Mouse (Mus musculus): Measurements from ENCODE around the gene Eipr1. TPM values are rescaled to one million over a fixed set of nuclear protein-coding genes. Genes with fewer than 3 reads are reported as not detected.

Eipr1 gene
- total and polyA plus RNA-seq, 2 experiments from 2014 or later = 60.8 to 66.6 TPM

- WGBS = 86% methylated on average over 3 of the region's 3 CpGs
- Histone ChIP-seq H3K27ac (ENCODE audit: low read depth, low read length) (no peak overlapping the region), H3K9me3 (ENCODE audit: low read length) (no peaks in the 10 kb centered on the region), H3K36me3 (ENCODE audit: insufficient read depth) (no peaks in the 10 kb centered on the region; the same call in 1 of the 2 replicates), H3K4me3 (ENCODE audit: low read depth, low read length) (no peak overlapping the region), H3K27me3 (ENCODE audit: insufficient read depth, low read length) (no peaks in the 10 kb centered on the region), H3K4me1 (ENCODE audit: insufficient read depth) (no peaks in the 10 kb centered on the region), H3K4me2 (ENCODE audit: low read depth) (no peak overlapping the region), H3K9ac (no peak overlapping the region)
- TF ChIP-seq CTCF (IDR thresholded peaks at IDR 0.05; ENCODE audit: low read depth) = peak; percentile 59
- DNase-seq (no peak), ATAC-seq (no peak)
Measured at GRCm38 (mm10) chr12:28773815-28774214, 22.2 kb downstream of the Eipr1 start.

GRCm38 (mm10) chr12:28775120-28775519, 23.5 kb downstream of the Eipr1 start:
- Histone ChIP-seq H3K9ac (no peak overlapping the region), H3K27me3 (ENCODE audit: insufficient read depth, low read length) (no peaks in the 10 kb centered on the region), H3K36me3 (ENCODE audit: insufficient read depth) (no peaks in the 10 kb centered on the region), H3K27ac (ENCODE audit: low read depth, low read length) (no peak overlapping the region), H3K9me3 (ENCODE audit: low read length) (no peaks in the 10 kb centered on the region), H3K4me3 (ENCODE audit: low read depth, low read length) (no peak overlapping the region), H3K4me2 (ENCODE audit: low read depth) (no peak overlapping the region), H3K4me1 (ENCODE audit: insufficient read depth) (no peaks in the 10 kb centered on the region)
- no peak for DNase-seq
- no peak for TF ChIP-seq CTCF (IDR thresholded peaks at IDR 0.05; ENCODE audit: low read depth)
- WGBS = 12% methylated on average over 8 of the region's 8 CpGs
- ATAC-seq = no peak; the same call in 1 of the 2 replicates

DNA sequence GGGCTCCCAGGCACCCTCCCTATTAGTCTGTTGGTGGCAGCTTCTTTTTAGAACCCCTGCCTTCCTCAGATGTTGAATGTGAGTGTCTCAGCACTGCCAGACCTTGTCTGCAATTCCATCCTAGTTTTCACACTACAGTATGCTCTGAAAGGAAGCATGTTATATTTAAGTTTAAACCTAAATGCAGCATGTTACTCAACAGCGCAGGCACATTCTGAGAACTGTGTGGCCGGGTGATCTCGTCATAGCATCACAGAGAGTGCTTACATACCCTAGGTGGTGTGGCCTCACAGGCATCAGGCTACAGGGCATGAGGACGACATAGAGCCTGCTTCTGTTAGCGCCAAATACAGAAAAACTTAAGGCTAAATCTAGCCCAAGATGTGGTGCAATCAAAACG, 24.0 kb downstream of the Eipr1 start:
- no peak; the same call in 1 of the 2 replicates for ATAC-seq
- Histone ChIP-seq H3K4me1 (ENCODE audit: insufficient read depth) (no peaks in the 10 kb centered on the region), H3K9me3 (ENCODE audit: low read length) (no peaks in the 10 kb centered on the region), H3K36me3 (ENCODE audit: insufficient read depth) (no peaks in the 10 kb centered on the region), H3K4me2 (ENCODE audit: low read depth) (no peak overlapping the region), H3K27me3 (ENCODE audit: insufficient read depth, low read length) (no peaks in the 10 kb centered on the region), H3K27ac (ENCODE audit: low read depth, low read length) (no peak overlapping the region; the same call in 1 of the 2 replicates), H3K4me3 (ENCODE audit: low read depth, low read length) (no peak overlapping the region), H3K9ac (no peak overlapping the region)
- 78% methylated on average over 6 of the region's 6 CpGs for WGBS
- no peak for DNase-seq
- TF ChIP-seq CTCF (IDR thresholded peaks at IDR 0.05; ENCODE audit: low read depth) = no peak

- ATAC-seq (no peak), DNase-seq (no peak)
- no peak overlapping the region for H3K27ac ChIP-seq (ENCODE audit: low read depth, low read length)
- no peaks in the 10 kb centered on the region for H3K4me1 ChIP-seq (ENCODE audit: insufficient read depth)
- H3K4me3 ChIP-seq (ENCODE audit: low read depth, low read length) = no peak overlapping the region
- 85% methylated on average over 7 of the region's 7 CpGs for WGBS
- no peaks in the 10 kb centered on the region for H3K36me3 ChIP-seq (ENCODE audit: insufficient read depth)
- no peak overlapping the region for H3K4me2 ChIP-seq (ENCODE audit: low read depth)
- no peak for TF ChIP-seq CTCF (IDR thresholded peaks at IDR 0.05; ENCODE audit: low read depth)
- no peaks in the 10 kb centered on the region for H3K27me3 ChIP-seq (ENCODE audit: insufficient read depth, low read length)
- no peak overlapping the region for H3K9ac ChIP-seq
- H3K9me3 ChIP-seq (ENCODE audit: low read length) = no peaks in the 10 kb centered on the region
Measured at GRCm38 (mm10) chr12:28780180-28780579, 28.6 kb downstream of the Eipr1 start.

DNA sequence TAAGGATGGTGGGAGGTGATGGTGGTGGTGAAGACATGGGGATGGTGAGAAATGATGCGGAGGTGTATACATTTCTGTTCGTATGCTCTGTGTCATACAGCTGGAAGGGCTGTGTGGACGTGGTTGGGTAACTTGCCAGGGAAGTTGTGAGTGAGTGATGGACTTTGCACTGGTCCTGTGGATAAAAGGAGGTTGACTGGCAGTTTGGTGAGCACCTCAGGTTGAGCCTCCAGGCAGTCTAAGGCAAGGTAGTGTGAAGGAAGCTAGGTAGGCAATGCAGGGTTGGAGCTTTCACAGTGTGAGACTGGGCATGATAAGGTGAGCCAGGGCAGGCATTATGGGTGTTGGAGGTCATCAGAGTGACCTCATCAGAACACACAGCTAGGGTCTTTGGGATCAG, 31.0 kb downstream of the Eipr1 start:
- Histone ChIP-seq H3K27ac (ENCODE audit: low read depth, low read length) (no peak overlapping the region), H3K4me1 (ENCODE audit: insufficient read depth) (no peaks in the 10 kb centered on the region), H3K4me3 (ENCODE audit: low read depth, low read length) (no peak overlapping the region), H3K9me3 (ENCODE audit: low read length) (no peaks in the 10 kb centered on the region), H3K4me2 (ENCODE audit: low read depth) (no peak overlapping the region), H3K9ac (no peak overlapping the region), H3K27me3 (ENCODE audit: insufficient read depth, low read length) (no peaks in the 10 kb centered on the region), H3K36me3 (ENCODE audit: insufficient read depth) (no peaks in the 10 kb centered on the region)
- DNase-seq (no peak), ATAC-seq (no peak)
- no peak for TF ChIP-seq CTCF (IDR thresholded peaks at IDR 0.05; ENCODE audit: low read depth)
- WGBS = 95% methylated on average over 3 of the region's 3 CpGs

GRCm38 (mm10) chr12:28784355-28784754, 32.8 kb downstream of the Eipr1 start:
- DNase-seq = no peak
- ATAC-seq = peak; percentile 71
- Histone ChIP-seq H3K4me1 (ENCODE audit: insufficient read depth) (no peaks in the 10 kb centered on the region), H3K27ac (ENCODE audit: low read depth, low read length) (no peak overlapping the region), H3K4me3 (ENCODE audit: low read depth, low read length) (no peak overlapping the region), H3K9me3 (ENCODE audit: low read length) (no peaks in the 10 kb centered on the region), H3K27me3 (ENCODE audit: insufficient read depth, low read length) (no peaks in the 10 kb centered on the region), H3K9ac (no peak overlapping the region), H3K36me3 (ENCODE audit: insufficient read depth) (no peaks in the 10 kb centered on the region), H3K4me2 (ENCODE audit: low read depth) (no peak overlapping the region)
- TF ChIP-seq CTCF (IDR thresholded peaks at IDR 0.05; ENCODE audit: low read depth) = peak; percentile 60
- WGBS = 25% methylated on average over 4 of the region's 4 CpGs

- Histone ChIP-seq H3K9ac (no peak overlapping the region), H3K4me1 (ENCODE audit: insufficient read depth) (no peaks in the 10 kb centered on the region), H3K27ac (ENCODE audit: low read depth, low read length) (no peak overlapping the region), H3K4me3 (ENCODE audit: low read depth, low read length) (no peak overlapping the region), H3K4me2 (ENCODE audit: low read depth) (no peak overlapping the region), H3K9me3 (ENCODE audit: low read length) (no peaks in the 10 kb centered on the region), H3K36me3 (ENCODE audit: insufficient read depth) (no peaks in the 10 kb centered on the region), H3K27me3 (ENCODE audit: insufficient read depth, low read length) (no peaks in the 10 kb centered on the region)
- WGBS = 31% methylated on average over 8 of the region's 8 CpGs
- no peak for DNase-seq
- ATAC-seq = no peak
- no peak for TF ChIP-seq CTCF (IDR thresholded peaks at IDR 0.05; ENCODE audit: low read depth)
Measured at GRCm38 (mm10) chr12:28784864-28785263, 33.3 kb downstream of the Eipr1 start.

- DNase-seq (no peak), ATAC-seq (no peak)
- Histone ChIP-seq H3K4me2 (ENCODE audit: low read depth) (no peak overlapping the region), H3K27me3 (ENCODE audit: insufficient read depth, low read length) (no peaks in the 10 kb centered on the region), H3K36me3 (ENCODE audit: insufficient read depth) (no peaks in the 10 kb centered on the region), H3K4me1 (ENCODE audit: insufficient read depth) (no peaks in the 10 kb centered on the region), H3K27ac (ENCODE audit: low read depth, low read length) (no peak overlapping the region), H3K4me3 (ENCODE audit: low read depth, low read length) (no peak overlapping the region), H3K9ac (no peak overlapping the region), H3K9me3 (ENCODE audit: low read length) (no peaks in the 10 kb centered on the region)
- no peak for TF ChIP-seq CTCF (IDR thresholded peaks at IDR 0.05; ENCODE audit: low read depth)
- 14% methylated on average over 1 of the region's 1 CpGs for WGBS
Measured at GRCm38 (mm10) chr12:28785299-28785698, 33.7 kb downstream of the Eipr1 start.
